Mouse (Mus musculus) ES-E14 (cell line): Measurements from ENCODE around the gene Arhgef1.

Source experiments
- CHD2 ChIP-seq: IDR thresholded peaks from 2 replicates; pipeline ENCODE4 v1.6.1; 2014; ENCODE audit warnings: mild to moderate bottlenecking, low read depth, low read length, inconsistent platforms
- HCFC1 ChIP-seq: IDR thresholded peaks from 2 replicates; pipeline ENCODE4 v1.6.1; 2012; ENCODE audit warnings: low read length, inconsistent platforms, borderline replicate concordance; ENCODE audit not compliant: insufficient read depth
- MAFK ChIP-seq: IDR thresholded peaks from 2 replicates; pipeline ENCODE4 v1.6.1; 2014; ENCODE audit warnings: mild to moderate bottlenecking, low read depth, low read length, inconsistent platforms; ENCODE audit not compliant: insufficient read depth
- ZC3H11A ChIP-seq: IDR thresholded peaks from 2 replicates; pipeline ENCODE4 v1.6.1; 2012; ENCODE audit warnings: low read depth, mild to moderate bottlenecking, inconsistent platforms, low read length, borderline replicate concordance

DNA sequence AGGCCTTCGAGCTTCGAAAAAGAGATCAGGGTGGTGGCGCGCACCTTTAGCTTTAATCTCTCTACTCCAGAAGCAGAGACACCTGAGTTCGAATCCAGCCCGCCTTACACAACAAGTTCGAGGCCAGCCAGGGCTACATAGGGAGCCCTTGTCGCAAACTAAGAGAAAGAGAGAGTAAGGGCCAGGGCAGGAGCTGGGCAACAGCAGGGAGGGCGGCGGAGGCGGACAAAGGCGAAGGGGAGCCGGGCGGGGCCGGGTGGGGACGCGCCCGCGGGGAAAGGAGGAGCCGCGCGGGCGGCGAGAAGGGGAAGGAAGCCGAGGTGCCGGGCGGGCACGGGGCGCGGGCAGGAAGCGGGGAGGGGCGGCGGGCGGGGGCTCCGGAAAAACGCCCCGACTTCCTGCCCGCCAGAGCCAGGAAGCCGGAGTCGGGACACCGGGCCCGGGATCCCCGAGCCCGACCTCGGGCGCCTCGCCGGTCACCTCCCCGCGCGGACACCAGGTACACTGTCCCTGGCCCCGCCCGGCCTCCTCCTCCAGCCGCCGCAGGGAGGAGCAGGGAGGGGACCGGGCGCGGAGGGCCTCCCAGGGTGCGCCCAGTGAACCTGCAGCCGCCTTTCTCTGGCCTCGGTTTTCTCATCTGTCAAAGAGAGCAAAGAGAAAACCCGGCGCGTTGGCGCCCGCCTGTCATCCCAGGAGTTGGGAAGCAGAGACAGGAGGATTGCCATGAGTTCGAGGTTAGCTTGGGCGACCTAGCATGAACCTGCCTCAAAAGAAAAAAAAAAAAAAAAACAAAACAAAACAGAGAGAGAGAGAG lies at the start of gene Arhgef1:
- TF ChIP-seq HCFC1 (no peak), ZC3H11A (no peak), CHD2 (no peak), MAFK (no peak)
